Mouse (Mus musculus) embryonic facial prominence, embryonic 15.5 days (tissue): Measurements from ENCODE around the gene Gm21981. TPM values are rescaled to one million over a fixed set of nuclear protein-coding genes. Genes with fewer than 3 reads are reported as not detected.
"Not testable (repeated sequence)": the region's sequence is repeated elsewhere in the genome, so short reads cannot be mapped to it uniquely, and the experiment has no call there.

Experiments used
- ATAC-seq: fragments of 200-750 bp; cut with Nextera tagmentation; 2 replicates; pipeline ENCODE4 v1.8.0; 2017; ENCODE audit warnings: low read depth, moderate TSS enrichment; ENCODE audit not compliant: insufficient number of reproducible peaks, low FRiP score, low TSS enrichment
- H3K27ac ChIP-seq: fragments of 300-500 bp; sonication (generic); replicated peaks from 2 replicates; pipeline ENCODE4 v1.5.1; 2015; ENCODE audit warnings: mild to moderate bottlenecking, inconsistent platforms
- H3K27me3 ChIP-seq: fragments of 300-500 bp; sonication (generic); 2 replicates; pipeline ENCODE4 v1.6.1; 2015; ENCODE audit warnings: inconsistent platforms
- H3K36me3 ChIP-seq: fragments of 300-500 bp; sonication (generic); 2 replicates; pipeline ENCODE4 v1.6.1; 2015; ENCODE audit warnings: mild to moderate bottlenecking, inconsistent platforms
- H3K4me1 ChIP-seq: fragments of 300-500 bp; sonication (generic); 2 replicates; pipeline ENCODE4 v1.6.1; 2015; ENCODE audit warnings: inconsistent platforms
- H3K4me2 ChIP-seq: fragments of 300-500 bp; sonication (generic); replicated peaks from 2 replicates; pipeline ENCODE4 v1.6.1; 2015; ENCODE audit warnings: mild to moderate bottlenecking, inconsistent platforms
- H3K4me3 ChIP-seq: fragments of 300-500 bp; sonication (generic); replicated peaks from 2 replicates; pipeline ENCODE4 v1.5.1; 2015; ENCODE audit warnings: mild to moderate bottlenecking, inconsistent platforms
- H3K9ac ChIP-seq: fragments of 300-500 bp; sonication (generic); 2 replicates; pipeline ENCODE4 v1.6.1; 2015; ENCODE audit warnings: inconsistent platforms
- H3K9me3 ChIP-seq: fragments of 300-500 bp; sonication (generic); replicated peaks from 2 replicates; pipeline ENCODE4 v1.6.1; 2016; ENCODE audit warnings: inconsistent platforms
- WGBS: fragments of 180-500 bp; shearing (Covaris S2); methylation state at CpG from one replicate; pipeline ENCODE4 v1.1.7; 2015; 5-methylcytosine and 5-hydroxymethylcytosine counted together
- polyA plus RNA-seq: library from polyadenylated mRNA; unstranded; fragments of >200 nt; fragmentation: Nextera tagmentation; extraction: Ambion mirVana; gene quantifications from 2 replicates; pipeline ENCODE4 v1.2.1, GENCODE M21; 2015

Gene Gm21981
- polyA plus RNA-seq, 1 experiment from 2014 or later: 0.12 TPM

- no peaks in the 10 kb centered on the region for H3K4me1 ChIP-seq
- H3K27me3 ChIP-seq: no peaks in the 10 kb centered on the region
- H3K27ac ChIP-seq: no peak overlapping the region
- no peaks in the 10 kb centered on the region for H3K9me3 ChIP-seq
- H3K4me3 ChIP-seq: no peak overlapping the region
- no peak overlapping the region for H3K9ac ChIP-seq
- no peak for ATAC-seq
- H3K36me3 ChIP-seq: no peaks in the 10 kb centered on the region
- H3K4me2 ChIP-seq: no peak overlapping the region
- 81% methylated on average over 3 of the region's 3 CpGs for WGBS
Measured at GRCm38 (mm10) chr17:47658741-47659243, 35.5 kb downstream of the Gm21981 start.

GRCm38 (mm10) chr17:47657901-47658300 lies 36.4 kb downstream of the Gm21981 start:
- H3K4me1 ChIP-seq: no peaks in the 10 kb centered on the region
- H3K4me3 ChIP-seq: no peak overlapping the region
- no peaks in the 10 kb centered on the region for H3K27me3 ChIP-seq
- ATAC-seq: no peak
- no peak overlapping the region for H3K27ac ChIP-seq
- no peak overlapping the region for H3K4me2 ChIP-seq
- no peak overlapping the region for H3K9ac ChIP-seq
- no peaks in the 10 kb centered on the region for H3K9me3 ChIP-seq
- no peaks in the 10 kb centered on the region for H3K36me3 ChIP-seq
- 75% methylated on average over 4 of the region's 4 CpGs for WGBS

GRCm38 (mm10) chr17:47655697-47656096 lies 38.6 kb downstream of the Gm21981 start:
- ATAC-seq: no peak
- no peak overlapping the region for H3K9ac ChIP-seq
- no peaks in the 10 kb centered on the region; the same call in 1 of the 2 replicates for H3K36me3 ChIP-seq
- no peaks in the 10 kb centered on the region for H3K9me3 ChIP-seq
- H3K4me3 ChIP-seq: no peak overlapping the region
- no peaks in the 10 kb centered on the region for H3K4me1 ChIP-seq
- WGBS: 84% methylated on average over 5 of the region's 5 CpGs
- H3K4me2 ChIP-seq: no peak overlapping the region
- H3K27ac ChIP-seq: no peak overlapping the region
- H3K27me3 ChIP-seq: no peaks in the 10 kb centered on the region

- ATAC-seq, H3K36me3 ChIP-seq, H3K27ac ChIP-seq, H3K4me2 ChIP-seq, H3K4me3 ChIP-seq, H3K9ac ChIP-seq, H3K27me3 ChIP-seq, H3K4me1 ChIP-seq, H3K9me3 ChIP-seq: not testable (repeated sequence)
- 93% methylated on average over 8 of the region's 8 CpGs for WGBS
Measured at GRCm38 (mm10) chr17:47654346-47654745, 39.9 kb downstream of the Gm21981 start.

- Histone ChIP-seq H3K36me3 (no peaks in the 10 kb centered on the region; the same call in 1 of the 2 replicates), H3K4me2 (no peak overlapping the region), H3K4me1 (no peaks in the 10 kb centered on the region), H3K4me3 (no peak overlapping the region), H3K27me3 (no peaks in the 10 kb centered on the region), H3K27ac (no peak overlapping the region), H3K9ac (no peak overlapping the region), H3K9me3 (no peaks in the 10 kb centered on the region)
- WGBS: 85% methylated on average over 2 of the region's 2 CpGs
- no peak for ATAC-seq
Measured at GRCm38 (mm10) chr17:47651953-47652352, 42.3 kb downstream of the Gm21981 start.

- 75% methylated on average over 4 of the region's 4 CpGs for WGBS
- ATAC-seq: no peak
Measured at GRCm38 (mm10) chr17:47648966-47649365, 45.3 kb downstream of the Gm21981 start.

GRCm38 (mm10) chr17:47646683-47647082 lies 47.6 kb downstream of the Gm21981 start:
- Histone ChIP-seq H3K9ac (no peak overlapping the region), H3K27ac (no peak overlapping the region), H3K27me3 (no peaks in the 10 kb centered on the region), H3K36me3 (no peaks in the 10 kb centered on the region; the same call in 1 of the 2 replicates), H3K4me3 (no peak overlapping the region), H3K9me3 (no peaks in the 10 kb centered on the region), H3K4me2 (no peak overlapping the region), H3K4me1 (no peaks in the 10 kb centered on the region)
- WGBS: 65% methylated on average over 1 of the region's 1 CpGs
- no peak for ATAC-seq

More at GRCm38 (mm10) chr17:47648966-47649365, 45.3 kb downstream of the Gm21981 start:
- no peak overlapping the region for H3K27ac ChIP-seq
- no peaks in the 10 kb centered on the region for H3K27me3 ChIP-seq
- no peak overlapping the region for H3K9ac ChIP-seq
- no peaks in the 10 kb centered on the region for H3K9me3 ChIP-seq
- H3K36me3 ChIP-seq: no peaks in the 10 kb centered on the region; the same call in 1 of the 2 replicates
- no peak overlapping the region for H3K4me3 ChIP-seq
- H3K4me1 ChIP-seq: no peaks in the 10 kb centered on the region
- H3K4me2 ChIP-seq: no peak overlapping the region

- H3K4me3 ChIP-seq: no peak overlapping the region
- H3K36me3 ChIP-seq: no peaks in the 10 kb centered on the region
- 81% methylated on average over 2 of the region's 2 CpGs for WGBS
- H3K9ac ChIP-seq: no peak overlapping the region
- no peaks in the 10 kb centered on the region for H3K4me1 ChIP-seq
- no peaks in the 10 kb centered on the region for H3K9me3 ChIP-seq
- H3K27ac ChIP-seq: no peak overlapping the region
- H3K4me2 ChIP-seq: no peak overlapping the region
- ATAC-seq: no peak
- no peaks in the 10 kb centered on the region for H3K27me3 ChIP-seq
Measured at GRCm38 (mm10) chr17:47642992-47643391, 51.3 kb downstream of the Gm21981 start.

Other genes with a start within 250 kb of the Gm21981 start
- gene Taf8, start 192.2 kb downstream of the Gm21981 start, polyA plus RNA-seq: 30.0 and 32.4 TPM in 2 replicates
- gene Ccnd3, start 189.4 kb downstream of the Gm21981 start, polyA plus RNA-seq: 552 and 575 TPM in 2 replicates
- gene Bysl, start 83.0 kb downstream of the Gm21981 start, polyA plus RNA-seq: 23.9 and 24.6 TPM in 2 replicates
- gene Med20, start 82.9 kb downstream of the Gm21981 start, polyA plus RNA-seq: 51.9 and 55.2 TPM in 2 replicates
- gene Gm20517, start 82.9 kb downstream of the Gm21981 start, polyA plus RNA-seq: 1.6 TPM in 2 replicates
- gene Usp49, start 63.8 kb downstream of the Gm21981 start, polyA plus RNA-seq: 4.4 and 5.2 TPM in 2 replicates
- 386 TPM in 2 replicates for gene Tomm6, start 6.1 kb downstream of the Gm21981 start, polyA plus RNA-seq
- 5.5 and 7.1 TPM in 2 replicates for gene Frs3, start 5.4 kb downstream of the Gm21981 start, polyA plus RNA-seq
- gene Prickle4, start 281 bp upstream of the Gm21981 start, polyA plus RNA-seq: 0.71 and 1.3 TPM in 2 replicates
- 0.12 and 0.16 TPM in 2 replicates for gene Pgc, start 32.4 kb upstream of the Gm21981 start, polyA plus RNA-seq
- 13.5 and 14.3 TPM in 2 replicates for gene Tfeb, start 42.6 kb upstream of the Gm21981 start, polyA plus RNA-seq
- 21.2 and 25.3 TPM in 2 replicates for gene Mdfi, start 140.2 kb upstream of the Gm21981 start, polyA plus RNA-seq
- 17.0 and 19.3 TPM in 2 replicates for gene Foxp4, start 230.2 kb upstream of the Gm21981 start, polyA plus RNA-seq